Mouse (Mus musculus) small intestine, adult 2 months (tissue): ENCODE data around the gene Syne1.

Experiments
- CTCF ChIP-seq: fragments of 200-500 bp; IDR thresholded peaks from 2 replicates; pipeline ENCODE4 v1.5.1; 2012; ENCODE audit warnings: low read depth, mild to moderate bottlenecking, control low read depth, inconsistent platforms, low read length, moderate library complexity, mixed read lengths; ENCODE audit not compliant: insufficient replicate concordance, insufficient read length; ENCODE audit errors: extremely low read depth
- POLR2A ChIP-seq: fragments of 200-500 bp; IDR thresholded peaks from 2 replicates; pipeline ENCODE4 v1.6.1; 2012; ENCODE audit warnings: low read depth, mild to moderate bottlenecking, control low read depth, inconsistent platforms, low read length, moderate library complexity

- TF ChIP-seq POLR2A (no peak), CTCF (no peak)
Measured at GRCm38 (mm10) chr10:5468638-5469037, 82.6 kb downstream of the Syne1 start.
